Mouse (Mus musculus): Measurements from ENCODE around the gene Ddb2.

Gene Ddb2

DNA sequence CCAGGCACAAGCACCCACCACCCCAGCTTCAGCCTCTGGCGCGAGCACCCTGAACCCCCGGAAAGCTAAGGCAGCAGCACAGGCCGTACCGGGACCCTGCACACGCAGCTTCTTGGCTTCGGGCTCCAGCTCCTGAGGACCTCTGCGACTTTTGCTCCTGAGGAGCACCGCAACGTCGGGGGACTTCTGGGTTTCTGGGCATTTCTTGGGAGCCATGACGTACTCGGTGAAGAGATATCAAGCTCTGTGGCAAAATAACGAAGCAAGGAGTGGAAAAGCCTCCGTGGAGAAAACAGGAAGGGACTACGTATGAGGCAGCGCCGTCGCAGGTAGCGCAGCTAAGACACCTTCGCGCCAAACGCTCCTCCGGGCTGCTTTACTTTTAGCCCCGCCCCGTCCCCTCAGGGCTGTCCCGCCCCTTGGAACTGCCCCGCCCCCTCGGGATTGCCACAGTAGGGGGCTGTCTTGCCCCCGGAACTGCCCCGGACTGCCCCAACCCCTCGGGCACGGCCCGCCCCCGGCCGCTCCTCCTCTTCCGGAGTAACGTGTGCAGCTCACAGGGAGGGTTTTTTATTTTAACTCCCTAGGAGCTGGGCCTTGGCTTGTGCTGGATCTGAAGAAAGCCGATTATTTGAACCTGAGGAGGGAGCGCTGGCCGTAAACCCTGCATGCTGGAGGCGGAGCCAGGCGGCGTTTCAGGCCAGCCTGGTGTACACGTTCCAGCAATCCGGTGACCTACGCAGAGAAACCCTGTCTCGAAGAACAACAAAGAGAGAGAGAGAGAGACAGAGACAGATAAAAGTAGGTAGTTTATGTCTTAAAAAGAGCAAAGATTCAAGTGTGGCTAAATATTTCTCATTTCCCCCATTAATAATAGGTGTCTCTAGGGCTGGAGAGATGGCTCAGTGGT, at the start of gene Ddb2:
Gene Ddb2 (minus strand): TSS at position 382 of the 910 bp plus-strand sequence.
- DNase-seq, result peak; percentile 98

DNA sequence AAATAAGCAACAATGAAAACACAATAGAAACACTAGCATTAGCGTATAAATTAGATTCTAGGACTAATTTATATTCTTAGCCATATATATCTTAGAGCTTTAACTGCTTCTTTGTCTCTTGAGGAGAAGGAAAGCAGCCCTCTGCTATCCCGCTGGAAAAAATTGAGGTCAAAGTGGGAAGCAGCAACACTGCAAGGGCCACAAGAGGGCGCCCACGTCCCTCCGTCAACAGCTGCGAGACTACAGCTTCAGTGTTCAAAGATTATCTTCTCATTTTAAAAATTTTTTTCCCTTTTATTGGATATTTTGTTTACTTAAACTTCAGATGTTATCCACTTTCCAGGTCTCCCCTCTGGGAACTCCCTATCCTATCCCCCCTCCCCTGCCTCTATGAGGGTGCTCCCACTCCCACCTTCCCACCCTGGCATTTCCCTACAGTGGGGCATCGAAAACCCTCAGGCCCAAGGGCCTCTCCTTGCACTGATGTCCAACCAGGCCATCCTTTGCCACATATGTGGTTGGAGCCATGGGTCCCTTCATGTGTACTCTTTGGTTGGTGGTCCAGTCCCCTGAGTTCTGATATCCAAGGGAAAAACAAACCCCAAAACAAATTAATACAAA, 49.2 kb upstream of the Ddb2 start:
- DNase-seq, result peak; percentile 92

DNA sequence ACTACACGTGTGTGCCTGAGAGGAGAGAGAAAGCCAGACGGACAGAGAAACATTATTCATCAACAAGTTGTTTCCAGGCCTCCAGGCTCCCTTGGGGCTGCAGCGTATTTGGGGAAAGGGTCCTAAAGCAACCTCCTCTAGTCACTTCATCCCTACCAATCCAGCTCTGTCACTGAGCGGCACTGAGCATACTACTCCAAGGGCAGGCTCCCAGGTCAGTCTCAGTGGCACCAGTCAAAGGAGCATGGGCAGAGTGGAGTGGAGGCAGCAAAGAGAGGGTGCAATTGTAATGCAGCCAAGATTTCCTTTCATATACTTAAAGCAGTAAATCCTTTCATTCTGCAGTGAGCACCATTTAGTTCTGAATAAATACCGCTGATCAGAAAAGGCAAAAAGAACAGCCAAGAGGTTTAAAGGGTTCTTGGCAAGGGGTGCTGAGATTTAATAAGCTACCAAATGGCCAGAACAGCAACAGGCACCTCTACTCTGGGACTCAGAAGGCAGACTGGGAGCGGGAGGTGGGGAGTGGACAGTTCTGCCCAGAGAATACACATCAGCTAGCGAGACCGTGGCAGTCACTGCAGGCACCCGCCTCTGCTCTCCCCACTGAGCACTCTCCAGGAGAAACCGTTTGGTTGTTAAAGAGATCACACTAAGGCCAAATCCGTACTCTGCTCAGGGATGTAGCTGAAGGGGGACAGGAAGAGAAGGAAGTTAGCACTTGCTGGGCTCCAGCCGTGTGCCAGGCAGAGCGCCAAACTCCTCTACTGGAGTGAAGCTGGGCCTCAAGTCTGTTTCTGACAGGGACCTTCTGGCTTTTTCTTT, 47.8 kb upstream of the Ddb2 start:
- DNase-seq, result peak; percentile 81

DNA sequence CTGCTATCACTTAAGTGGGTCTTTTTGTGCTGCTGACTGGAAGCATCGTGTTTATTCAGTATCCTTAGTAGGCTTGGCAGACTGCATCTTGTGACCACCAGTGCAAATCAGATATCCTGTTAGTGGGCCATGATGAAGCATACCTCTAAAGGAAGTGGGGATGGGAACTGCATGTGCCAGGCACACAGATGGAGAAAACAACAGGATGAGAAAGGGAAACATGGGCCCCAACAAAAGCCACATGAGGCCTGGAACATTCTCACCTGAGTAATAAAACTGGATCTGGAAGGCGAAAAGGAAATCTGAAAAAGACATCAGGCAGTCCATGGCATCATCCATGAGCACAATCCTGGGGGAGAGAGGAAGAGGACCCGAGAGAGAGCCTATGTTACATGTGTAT, 47.2 kb upstream of the Ddb2 start:
- DNase-seq, result no peak

DNA sequence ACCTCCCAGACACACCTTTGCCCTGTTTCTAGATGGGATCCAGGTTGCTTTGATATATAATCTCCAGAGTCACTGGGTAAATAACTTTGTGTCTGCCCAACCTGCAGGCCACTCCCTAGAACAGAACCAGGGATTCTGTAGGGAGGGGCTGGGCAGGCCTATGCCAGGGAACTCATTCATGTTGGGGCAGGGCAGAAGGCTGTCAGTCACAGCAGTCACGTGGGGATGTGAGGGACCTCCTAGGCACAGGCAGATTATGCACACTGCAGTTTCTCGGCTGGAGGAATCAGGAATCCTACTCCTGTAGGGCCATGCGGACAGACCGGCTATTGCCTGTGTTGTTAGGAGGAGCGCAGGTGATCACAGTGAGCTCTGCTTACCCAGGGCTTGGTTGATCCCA, 44.6 kb upstream of the Ddb2 start:
- peak; percentile 43 for DNase-seq

DNA sequence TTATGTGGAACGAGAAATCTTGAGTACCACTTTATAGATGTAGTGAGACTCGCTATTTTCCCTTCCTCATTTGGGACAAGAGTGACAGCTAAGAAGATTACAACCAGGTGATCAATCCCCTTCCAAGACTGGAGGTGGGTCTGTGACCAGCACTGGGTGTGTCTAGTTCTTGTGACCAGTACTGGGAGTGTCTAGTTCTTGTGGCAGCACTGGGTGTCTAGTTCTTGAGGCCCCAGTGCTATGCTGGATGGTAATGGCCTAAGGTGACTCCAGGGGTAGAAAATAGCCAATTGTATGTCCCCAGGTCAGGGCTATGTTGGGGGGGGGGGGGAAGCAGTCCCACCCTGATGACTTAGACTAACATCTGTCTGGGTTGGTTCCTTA, 42.6 kb upstream of the Ddb2 start:
- no peak for DNase-seq

DNA sequence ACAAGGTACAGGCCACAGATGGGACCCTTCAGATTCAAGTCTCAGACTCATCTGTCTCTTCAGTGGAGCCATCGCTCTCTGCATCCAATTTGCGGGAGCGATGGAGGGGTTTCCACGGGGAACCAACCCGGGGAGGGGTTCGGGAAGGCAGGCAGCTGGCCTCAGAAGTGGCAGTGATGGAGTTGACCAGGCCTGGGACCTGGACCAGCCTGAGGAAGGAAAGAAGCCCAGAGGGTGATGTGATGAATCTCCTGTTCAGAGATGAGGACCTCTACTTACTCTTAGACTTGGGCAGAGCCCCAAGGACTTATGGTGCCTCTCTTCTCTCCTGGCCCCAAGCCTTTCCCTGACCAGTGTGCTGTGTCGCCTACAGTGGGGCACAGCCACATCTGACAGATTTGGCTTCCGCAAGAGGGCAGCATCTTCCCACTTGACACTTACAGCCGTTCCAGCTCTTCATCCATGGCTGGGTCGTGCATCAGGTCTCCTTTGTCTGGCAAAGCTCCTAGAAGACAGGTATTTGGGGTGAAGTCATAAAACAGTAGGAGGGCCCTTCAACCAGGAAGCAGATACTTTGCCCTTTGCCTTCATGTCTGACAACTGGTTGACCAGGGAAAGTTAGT, 42.1 kb upstream of the Ddb2 start:
- peak; percentile 81 for DNase-seq

DNA sequence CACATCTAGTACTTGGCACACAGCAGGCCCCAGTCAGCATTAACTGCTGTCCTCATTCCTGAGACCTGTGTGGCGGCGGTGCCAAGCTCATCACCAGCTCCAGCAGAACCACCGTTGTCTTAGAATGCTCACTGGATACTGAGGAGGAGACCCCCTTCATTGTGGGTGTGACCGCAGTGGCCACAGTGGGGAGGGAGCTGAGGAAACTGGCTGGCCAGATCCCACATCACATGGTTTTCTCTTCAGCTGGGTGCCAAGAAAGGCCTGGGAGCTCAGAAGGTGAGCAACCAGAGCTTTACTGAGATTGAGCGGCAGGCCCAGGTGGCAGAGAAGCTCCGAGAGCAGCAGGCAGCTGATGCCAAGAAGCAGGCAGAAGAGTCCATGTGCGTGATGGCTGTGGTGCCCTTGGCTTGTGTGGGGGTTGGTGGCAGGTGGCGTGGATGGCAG, 32.9 kb upstream of the Ddb2 start:
- DNase-seq, result no peak

DNA sequence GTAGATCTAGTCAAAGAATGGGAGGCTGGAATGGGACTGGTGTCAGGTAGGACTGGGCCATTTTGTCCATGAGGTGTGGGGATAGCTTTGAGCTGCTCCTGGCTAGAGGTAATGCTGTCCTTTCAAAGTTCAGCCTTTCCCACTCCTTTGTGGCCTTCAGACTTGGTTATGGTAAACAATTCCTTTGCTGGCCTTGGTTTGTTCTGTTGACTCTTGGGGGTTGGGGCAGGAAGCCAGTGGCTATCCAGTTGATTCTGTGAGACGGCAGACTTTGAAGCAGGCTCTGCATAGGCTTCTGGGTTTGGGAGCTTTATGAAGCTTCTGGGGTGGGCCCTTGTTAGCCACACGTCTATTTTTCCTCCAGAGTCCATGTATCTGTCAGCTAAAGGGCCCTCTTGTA, 31.9 kb upstream of the Ddb2 start:
- DNase-seq, result no peak

DNA sequence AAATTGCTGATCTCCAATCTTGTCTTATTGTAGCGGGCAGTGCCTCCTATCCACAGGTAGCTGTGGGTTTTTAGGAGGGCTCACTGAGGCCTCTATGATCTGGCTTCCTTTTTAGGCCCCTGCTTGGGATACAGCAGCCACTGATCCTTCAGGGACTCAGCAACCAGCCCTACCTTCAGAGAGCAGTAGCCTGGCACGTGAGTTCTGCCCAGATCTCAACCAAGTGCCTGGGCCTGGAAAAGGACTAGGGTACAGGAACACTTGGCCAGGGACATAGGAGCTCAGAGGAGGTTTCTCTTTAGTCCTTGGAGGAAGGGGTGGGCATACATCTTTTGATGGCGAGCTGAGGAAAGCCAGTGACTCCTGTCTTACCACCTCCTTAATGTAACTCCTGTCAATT, 31.3 kb upstream of the Ddb2 start:
- no peak for DNase-seq

DNA sequence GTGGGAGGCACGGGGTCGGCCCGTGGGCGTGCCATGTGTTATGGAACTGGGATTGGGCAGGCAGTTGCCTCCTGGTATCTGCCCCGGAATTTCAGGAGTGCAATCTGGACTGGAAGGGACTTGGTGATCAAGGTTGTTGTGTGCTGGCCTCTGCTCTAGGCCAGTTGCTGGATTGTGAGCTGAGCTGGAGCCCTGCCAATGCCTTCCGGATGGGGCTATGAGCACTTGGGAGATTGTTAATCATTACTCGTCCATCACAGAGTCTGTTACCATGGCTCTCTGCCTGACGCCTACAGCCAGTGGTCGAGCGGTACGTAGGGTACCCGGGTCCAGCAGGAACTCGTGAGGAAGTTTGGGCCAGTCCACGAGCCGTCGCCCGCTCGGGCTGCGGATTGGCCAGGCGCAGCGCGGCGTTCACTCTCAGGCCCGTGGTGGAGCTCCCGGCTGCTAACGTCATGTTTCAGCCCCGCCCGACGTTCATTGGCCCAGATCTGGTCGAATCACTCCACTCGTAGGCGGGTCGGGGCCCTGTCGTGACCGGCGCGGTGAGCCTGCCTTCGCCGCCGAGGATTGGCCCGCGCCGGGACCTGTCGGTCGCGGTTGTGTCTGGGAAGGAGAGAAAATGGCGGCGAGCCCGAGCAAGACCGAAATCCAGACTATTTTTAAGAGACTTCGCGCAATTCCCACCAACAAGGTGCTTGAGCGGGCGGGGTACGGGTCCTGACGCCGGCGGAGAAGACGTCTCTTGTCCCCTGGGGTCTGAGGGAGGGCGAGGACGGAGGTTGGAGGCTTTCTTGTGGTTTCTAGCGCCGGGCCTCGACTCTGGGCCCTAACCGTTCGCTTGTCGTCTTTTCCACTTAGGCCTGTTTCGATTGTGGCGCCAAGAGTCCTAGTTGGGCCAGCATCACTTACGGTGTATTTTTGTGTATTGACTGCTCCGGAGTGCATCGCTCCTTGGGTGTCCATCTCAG, 28.2 kb upstream of the Ddb2 start, which contains the start of gene Arfgap2:
Gene Arfgap2 (plus strand): TSS at position 264 of the 971 bp plus-strand sequence.
- DNase-seq, result peak; percentile 99

DNA sequence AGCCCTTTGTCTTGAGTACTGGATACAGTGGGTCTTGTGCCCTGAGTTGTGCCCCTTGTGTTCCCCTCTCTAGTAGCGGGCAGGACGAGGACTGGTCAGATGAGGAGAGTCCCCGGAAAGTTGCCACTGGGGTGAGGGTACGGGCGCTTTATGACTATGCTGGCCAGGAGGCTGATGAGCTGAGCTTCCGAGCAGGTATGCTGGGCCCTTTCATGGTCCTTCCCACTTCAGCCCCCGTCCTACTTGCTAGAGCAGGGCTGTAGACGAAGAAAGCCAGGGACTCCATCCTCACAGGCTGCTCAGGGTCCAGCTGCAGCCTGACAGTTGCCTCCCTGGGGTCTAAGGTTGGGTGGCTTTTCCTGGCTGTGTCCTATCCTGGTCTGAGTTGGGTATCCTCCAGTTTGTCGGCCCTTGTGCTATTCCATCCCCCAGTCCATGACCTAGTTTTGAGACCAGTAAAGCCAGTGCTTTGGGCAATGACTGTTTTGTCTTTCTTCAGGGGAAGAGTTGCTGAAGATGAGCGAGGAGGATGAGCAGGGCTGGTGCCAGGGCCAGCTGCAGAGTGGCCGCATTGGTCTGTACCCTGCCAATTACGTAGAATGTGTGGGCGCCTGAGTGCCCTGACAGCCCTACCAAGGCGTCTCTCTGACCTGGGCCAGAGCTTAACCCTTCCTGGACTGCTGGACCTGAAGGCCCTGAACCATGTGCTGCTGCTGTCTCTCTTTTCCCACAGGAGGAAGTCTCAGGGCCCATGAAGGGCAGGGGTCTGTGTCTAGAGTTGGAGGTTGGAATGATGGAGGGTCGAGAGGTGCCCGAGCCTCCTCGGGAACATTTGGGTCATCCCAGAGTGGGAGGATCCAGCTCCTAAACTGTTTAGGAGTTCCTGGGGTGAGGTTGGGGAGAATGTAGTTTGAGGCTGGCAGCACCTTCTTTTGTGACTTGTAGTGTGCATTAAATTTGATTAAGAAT, 27.2 kb upstream of the Ddb2 start:
- DNase-seq, result no peak

DNA sequence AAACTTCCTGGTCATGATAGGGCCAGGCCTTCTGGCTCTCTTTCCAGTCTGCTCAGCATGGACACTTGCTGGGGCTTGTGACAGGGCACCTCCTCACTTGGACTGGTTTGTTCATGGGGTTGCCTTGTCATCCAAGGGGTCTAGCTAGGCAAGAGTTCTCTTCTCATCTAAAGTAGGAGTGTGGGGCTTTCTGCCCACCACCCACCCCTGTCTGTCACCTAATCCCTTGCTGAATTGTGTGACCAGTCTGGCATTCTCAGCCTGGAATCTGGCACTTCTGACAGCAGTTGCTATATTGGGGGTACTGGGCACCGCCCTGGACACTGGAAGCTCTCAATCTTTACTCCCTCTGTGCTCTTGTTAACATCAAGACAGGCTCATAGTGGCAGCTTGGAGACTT, 22.7 kb upstream of the Ddb2 start:
- DNase-seq, result no peak

DNA sequence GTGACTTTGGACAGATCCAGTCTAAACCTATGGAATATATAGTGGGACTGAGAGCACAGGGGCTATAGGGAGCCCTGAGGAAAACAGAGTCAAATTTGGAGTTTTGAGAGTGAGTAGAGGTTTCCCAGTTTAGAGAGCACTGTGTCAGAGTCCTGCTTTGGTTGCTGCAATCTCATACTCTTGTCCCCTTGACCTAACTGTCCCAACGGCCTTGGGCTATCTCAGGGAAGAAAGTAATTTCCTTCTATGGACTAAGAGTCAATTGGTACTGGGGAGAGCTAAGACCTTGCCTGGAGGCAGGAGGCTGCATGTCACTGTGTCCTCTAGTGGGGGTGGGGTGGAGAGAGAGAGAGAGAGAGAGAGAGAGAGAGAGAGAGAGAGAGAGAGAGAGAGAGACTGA, 22.0 kb upstream of the Ddb2 start:
- no peak for DNase-seq

DNA sequence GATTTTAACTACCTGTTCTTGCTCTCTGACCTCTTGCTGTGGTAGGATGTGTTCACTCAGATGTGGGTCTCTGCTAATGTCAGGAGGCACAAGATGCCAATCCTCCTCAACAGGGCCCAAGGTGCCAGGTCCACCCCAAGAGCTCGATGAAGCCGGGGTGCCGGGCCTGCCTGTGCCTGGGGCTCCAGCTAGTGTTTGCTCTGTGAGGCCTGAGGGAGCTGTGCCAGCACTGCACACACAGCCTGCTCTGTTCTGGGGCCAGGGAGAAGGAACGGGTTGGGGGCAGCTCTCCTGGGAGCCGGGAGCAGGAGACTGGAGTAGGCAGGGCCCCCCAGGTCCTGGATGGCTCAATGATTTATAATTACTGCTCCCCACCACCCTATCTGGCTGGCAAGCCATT, 21.3 kb upstream of the Ddb2 start:
- no peak for DNase-seq

DNA sequence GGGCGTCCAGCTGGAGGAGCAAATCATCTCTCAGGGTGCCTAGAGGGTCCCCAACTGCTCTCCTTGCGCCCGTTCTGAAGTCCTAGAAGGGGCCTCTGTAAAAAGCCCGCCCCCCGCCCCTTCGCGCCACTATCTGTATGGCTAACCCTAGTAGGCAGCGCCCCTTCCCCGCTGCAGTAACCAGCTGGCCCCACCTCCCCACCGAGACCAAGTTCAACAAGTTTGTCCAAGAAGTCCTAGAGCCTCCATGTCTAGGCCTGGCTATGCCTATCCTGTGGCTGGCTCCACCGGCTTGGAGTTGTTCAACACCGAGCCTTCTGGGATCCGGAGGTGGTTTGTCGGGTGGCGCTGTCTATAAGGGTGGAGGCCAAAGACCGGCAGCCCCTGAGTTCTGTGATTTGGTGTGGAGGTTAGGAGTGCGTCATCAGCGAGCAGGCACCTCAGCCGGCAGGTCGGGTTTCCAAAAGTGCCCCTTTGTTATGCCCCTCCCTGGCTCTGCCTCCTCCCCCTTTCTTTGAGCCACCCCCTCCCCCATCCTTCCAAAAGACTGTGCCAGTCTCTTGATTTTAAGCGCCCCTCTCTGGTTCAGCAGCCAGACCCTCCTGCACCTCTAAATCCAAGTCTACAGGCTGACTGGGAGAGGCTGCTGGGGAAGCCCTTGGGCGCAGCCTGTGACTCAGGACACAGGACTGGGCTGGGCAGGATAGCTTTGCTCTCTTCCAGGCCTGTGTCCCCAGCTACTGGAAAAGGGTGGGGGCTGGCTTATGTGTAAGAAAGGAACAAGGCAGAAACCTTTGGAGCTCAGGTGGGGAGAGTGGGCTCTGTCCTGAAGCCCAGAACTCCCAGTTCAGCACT, 20.6 kb upstream of the Ddb2 start:
- peak; percentile 80 for DNase-seq

DNA sequence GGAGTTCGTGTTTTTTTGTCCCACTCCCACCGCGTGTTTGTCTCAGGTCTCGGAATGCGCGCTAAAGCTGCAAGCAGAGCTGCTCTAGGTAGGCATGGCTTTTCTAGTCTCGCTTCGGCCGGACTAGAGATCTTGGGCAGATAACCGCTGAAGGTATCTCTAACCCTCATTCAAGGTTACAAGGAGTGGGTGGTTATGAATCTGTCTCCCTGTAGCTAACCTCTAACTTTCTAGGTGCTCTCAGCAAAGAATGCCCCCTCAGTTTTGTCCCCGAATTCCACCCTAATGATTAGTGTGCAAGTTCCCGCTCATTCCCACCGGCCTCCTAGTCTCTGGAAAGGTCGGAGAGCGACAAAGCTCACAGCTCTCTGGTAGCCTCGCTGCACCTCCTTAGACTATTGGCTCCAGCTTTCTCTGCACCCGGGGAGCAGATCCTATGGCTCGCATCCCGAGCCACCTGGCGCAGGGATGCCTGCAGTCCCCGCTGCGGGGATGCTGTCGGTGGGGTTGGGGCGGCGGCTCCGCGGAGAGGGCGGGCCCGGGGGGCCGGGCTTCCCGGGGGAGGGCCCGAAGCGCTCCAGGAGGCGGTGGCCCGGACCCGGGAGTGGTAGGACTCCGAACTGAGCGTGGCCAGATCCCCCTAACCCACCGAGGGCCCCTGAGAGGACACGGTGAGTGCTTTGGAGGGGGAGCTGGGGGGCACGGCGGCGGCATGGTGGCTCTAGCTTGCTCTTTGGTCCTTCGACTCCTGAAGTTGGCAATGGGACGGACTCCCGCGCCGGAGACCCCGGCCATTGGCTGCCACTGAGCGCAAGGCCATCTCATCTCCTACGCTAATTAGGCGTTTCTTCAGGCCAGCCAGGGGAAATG, 19.7 kb upstream of the Ddb2 start:
- DNase-seq, result peak; percentile 81

DNA sequence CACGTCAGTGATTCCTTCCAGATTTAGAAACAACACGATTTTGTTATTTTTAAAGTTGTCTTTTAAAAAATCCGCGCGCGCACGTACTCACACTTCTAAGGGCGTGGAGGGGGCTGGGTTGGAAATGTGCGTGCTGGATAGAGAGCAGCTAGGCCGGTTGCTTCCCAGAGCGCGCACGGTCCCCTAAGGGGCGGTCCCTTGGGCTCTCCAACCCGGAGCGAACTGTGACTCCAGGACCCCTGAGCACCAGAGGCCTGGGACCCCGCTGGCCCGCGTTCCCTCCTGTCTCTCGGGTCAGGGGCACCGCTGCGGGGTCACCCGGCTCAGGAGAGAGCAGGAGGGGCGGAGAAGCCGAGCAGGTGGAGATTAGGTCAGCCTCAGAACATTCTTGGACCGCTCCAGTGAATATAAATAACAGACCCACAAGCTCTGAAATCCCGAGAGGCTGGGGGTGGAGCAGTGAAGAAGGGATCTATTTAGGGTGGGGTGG, 18.9 kb upstream of the Ddb2 start, which contains the start of gene Pacsin3:
Gene Pacsin3 (plus strand): TSS at position 294 of the 490 bp plus-strand sequence.
- DNase-seq, result peak; percentile 49
